Mouse (Mus musculus): ENCODE measurements around the gene Vmn1r123. TPM values are rescaled to one million over a fixed set of nuclear protein-coding genes. Genes with fewer than 3 reads are reported as not detected.
"Not testable (repeated sequence)": the region's sequence is repeated elsewhere in the genome, so short reads cannot be mapped to it uniquely, and the experiment has no call there.

Vmn1r123 gene
- not detected for total RNA-seq (2021)
- long read RNA-seq, result 0 reads

GRCm38 (mm10) chr7:21161885-21162284, at the start of gene Vmn1r123:
TSS of gene Vmn1r123 (plus strand) at chr7:21162185.
- DNase-seq (ENCODE audit: low spot score in 2 of 2), result not testable (repeated sequence)

- not testable (repeated sequence) for DNase-seq (ENCODE audit: low spot score in 2 of 2)
Measured at GRCm38 (mm10) chr7:21134028-21134427, 28.0 kb upstream of the Vmn1r123 start, which contains the start of gene Vmn1r122. TSS of gene Vmn1r122 (minus strand) at chr7:21134128.

GRCm38 (mm10) chr7:21190323-21190722, 28.3 kb downstream of the Vmn1r123 start, which contains the start of gene Gm5157:
TSS of gene Gm5157 (minus strand) at chr7:21190423.
- DNase-seq (ENCODE audit: low spot score in 2 of 2), result not testable (repeated sequence)

Other genes starting within 250 kb of the Vmn1r123 start
- not detected for gene Vmn1r118, start 249.8 kb upstream of the Vmn1r123 start, total RNA-seq (2021)
- gene Vmn1r119, start 149.7 kb upstream of the Vmn1r123 start, total RNA-seq (2021), result not detected
- not detected for gene Vmn1r120, start 108.4 kb upstream of the Vmn1r123 start, total RNA-seq (2021)
- not detected for gene Vmn1r121, start 63.7 kb upstream of the Vmn1r123 start, total RNA-seq (2021)
- not detected for gene Vmn1r122, start 28.1 kb upstream of the Vmn1r123 start, total RNA-seq (2021)
- gene Gm5157, start 28.2 kb downstream of the Vmn1r123 start, total RNA-seq (2021), result not detected
- gene Vmn1r124, start 98.4 kb downstream of the Vmn1r123 start, total RNA-seq (2021), result not detected
- gene Vmn1r125, start 110.0 kb downstream of the Vmn1r123 start, total RNA-seq (2021), result not detected
- not detected for gene Vmn1r126, start 139.3 kb downstream of the Vmn1r123 start, total RNA-seq (2021)
- gene Vmn1r127, start 157.7 kb downstream of the Vmn1r123 start, total RNA-seq (2021), result not detected
- not detected for gene Vmn1r128, start 187.2 kb downstream of the Vmn1r123 start, total RNA-seq (2021)
- gene Vmn1r129, start 199.1 kb downstream of the Vmn1r123 start, total RNA-seq (2021), result not detected